Mouse (Mus musculus) urinary bladder, postnatal 10 days (tissue): Measurements from ENCODE around the gene Copz1.
"Not testable (repeated sequence)": the region's sequence is repeated elsewhere in the genome, so short reads cannot be mapped to it uniquely, and the experiment has no call there.

Source experiments
- DNase-seq: peaks from one replicate; pipeline ENCODE4 v3.0.0; 2022; ENCODE audit warnings: low spot score

Copz1 gene

GRCm38 (mm10) chr15:103252660-103253059 lies 19.9 kb upstream of the Copz1 start:
- no peak for DNase-seq

- DNase-seq = no peak
Observed at GRCm38 (mm10) chr15:103253352-103253751, 19.2 kb upstream of the Copz1 start.

- no peak for DNase-seq
Observed at GRCm38 (mm10) chr15:103255169-103255568, 17.3 kb upstream of the Copz1 start.

GRCm38 (mm10) chr15:103256210-103256986 lies 16.1 kb upstream of the Copz1 start:
- DNase-seq = no peak

GRCm38 (mm10) chr15:103257790-103258728 lies 14.5 kb upstream of the Copz1 start, which contains the start of gene Nfe2:
TSS of gene Nfe2 (minus strand) at chr15:103258403.
- DNase-seq = no peak

- DNase-seq = no peak
Observed at GRCm38 (mm10) chr15:103259162-103259561, 13.4 kb upstream of the Copz1 start.

- DNase-seq = no peak
Observed at GRCm38 (mm10) chr15:103259989-103260388, 12.5 kb upstream of the Copz1 start.

GRCm38 (mm10) chr15:103264794-103265193 lies 7.7 kb upstream of the Copz1 start:
- no peak for DNase-seq

GRCm38 (mm10) chr15:103268903-103269302 lies 3.6 kb upstream of the Copz1 start:
- DNase-seq = no peak

GRCm38 (mm10) chr15:103275943-103276342 lies 3.4 kb downstream of the Copz1 start:
- not testable (repeated sequence) for DNase-seq

GRCm38 (mm10) chr15:103277949-103278348 lies 5.4 kb downstream of the Copz1 start:
- DNase-seq = no peak

GRCm38 (mm10) chr15:103279750-103280149 lies 7.2 kb downstream of the Copz1 start:
- no peak for DNase-seq

- no peak for DNase-seq
Observed at GRCm38 (mm10) chr15:103280817-103281464, 8.4 kb downstream of the Copz1 start.

GRCm38 (mm10) chr15:103281465-103282205 lies 9.1 kb downstream of the Copz1 start:
- no peak for DNase-seq

GRCm38 (mm10) chr15:103284066-103284465 lies 11.6 kb downstream of the Copz1 start:
- no peak for DNase-seq

GRCm38 (mm10) chr15:103284647-103285046 lies 12.1 kb downstream of the Copz1 start:
- no peak for DNase-seq

- DNase-seq = no peak
Observed at GRCm38 (mm10) chr15:103285778-103286417, 13.4 kb downstream of the Copz1 start.

- no peak for DNase-seq
Observed at GRCm38 (mm10) chr15:103289600-103289999, 17.1 kb downstream of the Copz1 start.

- DNase-seq = no peak
Observed at GRCm38 (mm10) chr15:103290417-103290816, 17.9 kb downstream of the Copz1 start.

- DNase-seq = no peak
Observed at GRCm38 (mm10) chr15:103290843-103291242, 18.3 kb downstream of the Copz1 start.
